Mouse (Mus musculus) liver, embryonic 16.5 days (tissue): ENCODE data around the gene Ric8a. TPM values are rescaled to one million over a fixed set of nuclear protein-coding genes. Genes with fewer than 3 reads are reported as not detected.

Source experiments
- ATAC-seq: fragments of 200-750 bp; cut with Nextera tagmentation; 2 replicates; pipeline ENCODE4 v1.8.0; 2017; ENCODE audit warnings: low read depth, mild to moderate bottlenecking, moderate number of reproducible peaks, moderate library complexity
- H3K27ac ChIP-seq: fragments of 300-500 bp; sonication (generic); 2 replicates; pipeline ENCODE4 v1.5.1; 2014; ENCODE audit warnings: mild to moderate bottlenecking, low read length
- H3K27me3 ChIP-seq: fragments of 300-500 bp; sonication (generic); 2 replicates; pipeline ENCODE4 v1.6.1; 2014; ENCODE audit warnings: low read depth, low read length, mixed read lengths; ENCODE audit not compliant: control insufficient read depth, insufficient read depth
- H3K36me3 ChIP-seq: fragments of 300-500 bp; sonication (generic); 2 replicates; pipeline ENCODE4 v1.6.1; 2014; ENCODE audit warnings: mild to moderate bottlenecking; ENCODE audit not compliant: control insufficient read depth, insufficient read depth
- H3K4me1 ChIP-seq: fragments of 300-500 bp; sonication (generic); 2 replicates; pipeline ENCODE4 v1.6.1; 2014; ENCODE audit warnings: low read depth, low read length, mixed read lengths; ENCODE audit not compliant: control insufficient read depth
- H3K4me2 ChIP-seq: fragments of 300-500 bp; sonication (generic); 2 replicates; pipeline ENCODE4 v1.6.1; 2014; ENCODE audit warnings: low read depth, low read length, mixed read lengths
- H3K4me3 ChIP-seq: fragments of 300-500 bp; sonication (generic); 2 replicates; pipeline ENCODE4 v1.5.1; 2014; ENCODE audit warnings: low read depth, mild to moderate bottlenecking, low read length
- H3K9ac ChIP-seq: fragments of 300-500 bp; sonication (generic); 2 replicates; pipeline ENCODE4 v1.6.1; 2014; ENCODE audit warnings: low read depth, low read length
- H3K9me3 ChIP-seq: fragments of 300-500 bp; sonication (generic); replicated peaks from 2 replicates; pipeline ENCODE4 v1.6.1; 2016; ENCODE audit warnings: low read length; ENCODE audit not compliant: control insufficient read depth
- WGBS: fragments of 180-500 bp; shearing (Covaris S2); extraction: QIAGEN DNeasy Blood & Tissue Kit; methylation state at CpG from one replicate; pipeline ENCODE4 v1.1.7; 2014; ENCODE audit not compliant: insufficient replicate concordance; 5-methylcytosine and 5-hydroxymethylcytosine counted together
- polyA plus RNA-seq: library from polyadenylated mRNA; unstranded; fragments of >200 nt; fragmentation: Nextera tagmentation; extraction: Ambion mirVana; gene quantifications from 2 replicates; pipeline ENCODE4 v1.2.1, GENCODE M21; 2015

The Ric8a gene
- polyA plus RNA-seq, 1 experiment from 2014 or later: 21.5 TPM

GRCm38 (mm10) chr7:140853386-140853785 lies 3.4 kb upstream of the Ric8a start:
- Histone ChIP-seq H3K9ac (no peak overlapping the region), H3K4me1 (peaks cover 26% of the 10 kb centered on the region), H3K27ac (peak overlapping the region; percentile 68), H3K4me2 (no peak overlapping the region), H3K27me3 (no peaks in the 10 kb centered on the region), H3K9me3 (no peaks in the 10 kb centered on the region), H3K36me3 (peaks cover 11% of the 10 kb centered on the region; the same call in 1 of the 2 replicates), H3K4me3 (no peak overlapping the region)
- 63% methylated on average over 9 of the region's 9 CpGs for WGBS
- ATAC-seq: no peak

GRCm38 (mm10) chr7:140854483-140854882 lies 2.3 kb upstream of the Ric8a start:
- WGBS: 88% methylated on average over 18 of the region's 18 CpGs
- ATAC-seq: no peak
- Histone ChIP-seq H3K4me3 (no peak overlapping the region), H3K9ac (no peak overlapping the region), H3K4me2 (no peak overlapping the region), H3K4me1 (peaks cover 32% of the 10 kb centered on the region), H3K27ac (no peak overlapping the region), H3K36me3 (peaks cover 14% of the 10 kb centered on the region; the same call in 1 of the 2 replicates), H3K9me3 (no peaks in the 10 kb centered on the region), H3K27me3 (no peaks in the 10 kb centered on the region)

- peaks cover 17% of the 10 kb centered on the region; the same call in 1 of the 2 replicates for H3K36me3 ChIP-seq
Measured at GRCm38 (mm10) chr7:140855181-140855580, 1.6 kb upstream of the Ric8a start.

GRCm38 (mm10) chr7:140855860-140856784 lies 635 bp upstream of the Ric8a start, which contains the start of gene Gm45785:
Gene Gm45785 (minus strand): TSS chr7:140856331.
- no peaks in the 10 kb centered on the region for H3K9me3 ChIP-seq
- peak within 1 kb of the TSS; percentile 94 for H3K9ac ChIP-seq
- H3K4me2 ChIP-seq: peak within 1 kb of the TSS; percentile 98
- H3K27me3 ChIP-seq: no peaks in the 10 kb centered on the region
- H3K36me3 ChIP-seq: peaks cover 22% of the 10 kb centered on the region
- H3K27ac ChIP-seq: peak within 1 kb of the TSS; percentile 99
- peak; percentile 80 for ATAC-seq
- whole genome bisulfite sequencing: under 1% methylated on average over 51 of the region's 51 CpGs
- peak within 1 kb of the TSS; percentile 88 for H3K4me3 ChIP-seq
- peaks cover 32% of the 10 kb centered on the region for H3K4me1 ChIP-seq

More at GRCm38 (mm10) chr7:140855181-140855580, 1.6 kb upstream of the Ric8a start:
- Histone ChIP-seq H3K4me3 (peak overlapping the region; percentile 88), H3K27me3 (no peaks in the 10 kb centered on the region), H3K9ac (peak overlapping the region; percentile 94), H3K4me2 (peak overlapping the region; percentile 98), H3K4me1 (peaks cover 32% of the 10 kb centered on the region), H3K9me3 (no peaks in the 10 kb centered on the region), H3K27ac (peak overlapping the region; percentile 99; the same call in 1 of the 2 replicates)
- WGBS: 53% methylated on average over 9 of the region's 9 CpGs
- ATAC-seq: no peak

GRCm38 (mm10) chr7:140857550-140858505 lies 1.1 kb downstream of the Ric8a start, which contains the start of gene Bet1l:
Gene Bet1l (minus strand): TSS chr7:140857577.
- 25% methylated on average over 40 of the region's 40 CpGs for WGBS
- Histone ChIP-seq H3K4me1 (peaks cover 31% of the 10 kb centered on the region), H3K9me3 (no peaks in the 10 kb centered on the region), H3K4me2 (peak within 1 kb of the TSS; percentile 98), H3K36me3 (peaks cover 33% of the 10 kb centered on the region), H3K9ac (peak within 1 kb of the TSS; percentile 94), H3K27ac (peak within 1 kb of the TSS; percentile 99), H3K27me3 (no peaks in the 10 kb centered on the region), H3K4me3 (peak within 1 kb of the TSS; percentile 88)
- peak; percentile 3; the same call in 1 of the 2 replicates for ATAC-seq

DNA sequence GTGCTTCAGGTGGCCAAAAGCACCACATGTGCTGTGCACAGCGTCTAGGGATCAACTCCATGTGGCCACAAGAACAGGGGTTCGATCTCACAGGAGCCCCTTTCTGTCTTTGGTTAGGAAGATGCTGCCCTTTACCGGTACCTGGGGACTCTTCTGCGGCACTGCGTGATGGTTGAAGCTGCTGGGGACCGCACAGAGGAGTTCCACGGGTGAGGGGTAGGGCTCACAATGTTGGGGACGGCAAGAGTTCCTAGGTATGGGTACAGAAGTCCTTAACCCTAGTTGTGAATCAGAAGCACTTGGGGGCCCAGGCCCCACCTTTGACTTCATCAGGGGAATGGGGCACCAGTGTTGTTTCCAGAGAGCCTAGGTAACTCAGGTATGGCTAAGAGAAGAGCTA lies 2.0 kb downstream of the Ric8a start:
- H3K4me1 ChIP-seq: peaks cover 23% of the 10 kb centered on the region
- peak overlapping the region; percentile 98 for H3K4me2 ChIP-seq
- WGBS: 88% methylated on average over 8 of the region's 8 CpGs
- peaks cover 37% of the 10 kb centered on the region for H3K36me3 ChIP-seq
- H3K9me3 ChIP-seq: no peaks in the 10 kb centered on the region
- peak overlapping the region; percentile 94 for H3K9ac ChIP-seq
- no peak for ATAC-seq
- H3K4me3 ChIP-seq: no peak overlapping the region; the same call in 1 of the 2 replicates
- H3K27me3 ChIP-seq: no peaks in the 10 kb centered on the region
- no peak overlapping the region for H3K27ac ChIP-seq

DNA sequence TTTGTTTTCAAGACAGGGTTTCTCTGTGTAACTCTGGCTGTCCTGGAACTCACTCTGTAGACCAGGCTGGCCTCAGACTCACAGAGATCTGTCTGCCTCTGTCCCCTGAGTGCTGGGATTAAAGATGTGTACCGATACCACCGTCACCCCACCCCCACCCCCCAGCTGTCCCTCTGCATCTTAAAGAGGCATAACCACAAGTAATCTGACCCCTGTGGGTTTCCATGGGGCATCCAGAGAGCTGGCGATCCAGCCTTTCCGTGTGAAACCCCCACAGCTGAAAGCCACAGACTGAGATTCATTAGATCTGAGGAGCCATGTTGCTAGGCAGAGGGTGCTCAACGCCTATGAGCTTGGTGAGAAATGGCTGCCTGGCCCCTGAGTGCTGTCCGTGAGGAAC lies 3.2 kb downstream of the Ric8a start:
- no peak overlapping the region for H3K4me3 ChIP-seq
- 72% methylated on average over 6 of the region's 6 CpGs for WGBS
- no peak overlapping the region for H3K9ac ChIP-seq
- H3K4me2 ChIP-seq: no peak overlapping the region
- H3K4me1 ChIP-seq: peaks cover 20% of the 10 kb centered on the region
- no peaks in the 10 kb centered on the region for H3K9me3 ChIP-seq
- no peaks in the 10 kb centered on the region for H3K27me3 ChIP-seq
- ATAC-seq: no peak
- peaks cover 46% of the 10 kb centered on the region for H3K36me3 ChIP-seq
- no peak overlapping the region for H3K27ac ChIP-seq

DNA sequence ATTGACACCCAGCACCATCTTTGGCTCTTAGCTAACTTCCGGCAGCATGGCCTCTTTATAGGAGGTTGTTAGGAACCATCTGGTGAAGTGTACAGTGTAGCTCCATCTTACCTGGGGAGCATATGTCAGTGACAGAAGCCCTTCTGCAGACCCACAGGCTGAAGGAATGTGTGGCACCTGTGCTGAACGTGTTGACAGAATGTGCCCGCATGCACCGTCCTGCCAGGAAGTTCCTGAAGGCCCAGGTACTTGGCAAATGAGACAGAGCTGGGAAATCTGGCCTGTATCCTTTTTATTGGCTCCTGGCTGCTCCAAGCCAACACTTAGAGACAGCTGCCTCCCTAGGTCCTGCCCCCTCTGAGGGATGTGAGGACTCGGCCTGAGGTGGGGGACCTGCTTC lies 4.0 kb downstream of the Ric8a start:
- H3K27me3 ChIP-seq: no peaks in the 10 kb centered on the region
- ATAC-seq: no peak
- no peak overlapping the region for H3K4me2 ChIP-seq
- H3K9me3 ChIP-seq: no peaks in the 10 kb centered on the region
- no peak overlapping the region for H3K9ac ChIP-seq
- H3K27ac ChIP-seq: no peak overlapping the region
- H3K36me3 ChIP-seq: peaks cover 46% of the 10 kb centered on the region
- H3K4me1 ChIP-seq: peaks cover 14% of the 10 kb centered on the region
- WGBS: 88% methylated on average over 5 of the region's 5 CpGs
- H3K4me3 ChIP-seq: no peak overlapping the region
